Mouse (Mus musculus) macrophage (primary cell): Measurements from ENCODE around the gene Yrdc. TPM values are rescaled to one million over a fixed set of nuclear protein-coding genes. Genes with fewer than 3 reads are reported as not detected.
A peak's percentile ranks its signal among the peaks of the same experiment; 100 is the strongest.

Source experiments
- H3K27ac ChIP-seq: fragments of 350-480 bp; formaldehyde crosslinking; 2 replicates; pipeline ENCODE4 v1.9.0; 2021
- H3K36me3 ChIP-seq: fragments of 350-480 bp; formaldehyde crosslinking; 2 replicates; pipeline ENCODE4 v1.9.0; 2021; ENCODE audit errors: inconsistent target
- H3K4me3 ChIP-seq: fragments of 350-480 bp; formaldehyde crosslinking; 2 replicates; pipeline ENCODE4 v1.9.0; 2021; ENCODE audit errors: inconsistent target
- H3K79me2 ChIP-seq: fragments of 350-480 bp; formaldehyde crosslinking; 2 replicates; pipeline ENCODE4 v1.9.0; 2021; ENCODE audit errors: inconsistent target
- WGBS: methylation state at CpG from one replicate; pipeline ENCODE4 v1.1.7; 2026; ENCODE audit warnings: inconsistent platforms; ENCODE audit not compliant: missing documents; 5-methylcytosine and 5-hydroxymethylcytosine counted together
- polyA plus RNA-seq: library from polyadenylated mRNA; stranded (reverse); fragments of 250-400 nt; gene quantifications from 3 replicates; pipeline ENCODE4 v1.2.4, GENCODE M21; 2018; ENCODE audit warnings: inconsistent platforms
- total RNA-seq, 78 experiments: library from RNA; depleted of rRNA; stranded (reverse); fragments of 250-400 nt; gene quantifications; 1 replicate in 9 of 78; 2 replicates in 24 of 78; 3 replicates in 43 of 78; 4 replicates in 2 of 78; pipeline ENCODE4 v1.2.4; 2018; ENCODE audit warnings: inconsistent platforms in 56 of 78

Gene Yrdc
- total RNA-seq (2018; cell fraction: chromatin; rRNA removed): 10 to 100 TPM; 20.4 to 53.0 (median 32.5) TPM
- total RNA-seq (2018; cell fraction: cytosol; rRNA removed): 10 to 100 TPM; 19.0 to 36.7 (median 26.0) TPM
- total RNA-seq (2018; cell fraction: nucleus; rRNA removed): 10 to 100 TPM; 32.1 to 54.5 (median 41.1) TPM
- 12.5 to 25.5 TPM (median 17.8 TPM) in 3 replicates for polyA plus RNA-seq

- Histone ChIP-seq H3K79me2 (peaks cover 34% of the 10 kb centered on the region), H3K36me3 (peaks cover 20% of the 10 kb centered on the region), H3K4me3 (peak within 1 kb of the TSS; percentile 76), H3K27ac (peak within 1 kb of the TSS; percentile 37)
- under 1% methylated on average over 68 of the region's 90 CpGs for WGBS
These were observed at the start of gene Yrdc for GRCm38 (mm10) chr4:124850261-124850913. Yrdc (plus strand) TSS chr4:124850679.

GRCm38 (mm10) chr4:124801552-124802308, 48.7 kb upstream of the Yrdc start, which contains the start of gene Mtf1:
Mtf1 (plus strand) TSS chr4:124802104.
- 6% methylated on average over 21 of the region's 21 CpGs for WGBS
- H3K79me2 ChIP-seq: peaks cover 44% of the 10 kb centered on the region
- peak within 1 kb of the TSS; percentile 87 for H3K27ac ChIP-seq
- peak within 1 kb of the TSS; percentile 100 for H3K4me3 ChIP-seq
- H3K36me3 ChIP-seq: peaks cover 45% of the 10 kb centered on the region

- under 1% methylated on average over 49 of the region's 53 CpGs for WGBS
- peaks cover 49% of the 10 kb centered on the region for H3K36me3 ChIP-seq
- peak overlapping the region; percentile 100 for H3K4me3 ChIP-seq
These were observed 47.9 kb upstream of the Yrdc start for GRCm38 (mm10) chr4:124802309-124803260.

GRCm38 (mm10) chr4:124803406-124803805, 47.1 kb upstream of the Yrdc start:
- H3K36me3 ChIP-seq: peaks cover 41% of the 10 kb centered on the region; the same call in 1 of the 2 replicates
- 44% methylated on average over 6 of the region's 6 CpGs for WGBS

More at GRCm38 (mm10) chr4:124802309-124803260, 47.9 kb upstream of the Yrdc start:
- H3K79me2 ChIP-seq: peaks cover 52% of the 10 kb centered on the region
- peak overlapping the region; percentile 87 for H3K27ac ChIP-seq

DNA sequence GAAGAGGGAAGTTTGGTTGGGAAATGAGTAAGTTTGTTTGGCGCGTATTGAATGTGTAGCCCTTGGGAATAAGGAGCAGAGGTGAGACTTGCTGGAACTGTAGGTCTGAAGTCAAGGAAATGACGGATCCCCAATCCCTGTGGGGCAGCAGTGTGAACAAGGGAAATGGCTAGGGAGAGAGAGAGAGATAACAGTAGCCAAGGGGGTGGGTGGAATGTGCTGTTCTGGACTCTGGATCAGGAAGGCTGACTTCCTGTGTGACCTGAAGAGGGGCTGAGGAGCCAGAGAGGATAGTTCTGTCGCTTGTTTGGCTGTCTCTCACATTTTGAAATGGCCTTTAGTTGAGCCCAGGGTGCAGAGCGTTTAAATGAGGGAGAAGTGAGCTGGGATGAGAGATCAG, 42.0 kb upstream of the Yrdc start:
- no peak overlapping the region for H3K4me3 ChIP-seq
- no peak overlapping the region for H3K27ac ChIP-seq
- 52% methylated on average over 5 of the region's 5 CpGs for WGBS
- H3K79me2 ChIP-seq: peaks cover 100% of the 10 kb centered on the region
- H3K36me3 ChIP-seq: peaks cover 25% of the 10 kb centered on the region; the same call in 1 of the 2 replicates

More at GRCm38 (mm10) chr4:124803406-124803805, 47.1 kb upstream of the Yrdc start:
- peaks cover 61% of the 10 kb centered on the region for H3K79me2 ChIP-seq
- H3K27ac ChIP-seq: no peak overlapping the region
- H3K4me3 ChIP-seq: peak overlapping the region; percentile 100

DNA sequence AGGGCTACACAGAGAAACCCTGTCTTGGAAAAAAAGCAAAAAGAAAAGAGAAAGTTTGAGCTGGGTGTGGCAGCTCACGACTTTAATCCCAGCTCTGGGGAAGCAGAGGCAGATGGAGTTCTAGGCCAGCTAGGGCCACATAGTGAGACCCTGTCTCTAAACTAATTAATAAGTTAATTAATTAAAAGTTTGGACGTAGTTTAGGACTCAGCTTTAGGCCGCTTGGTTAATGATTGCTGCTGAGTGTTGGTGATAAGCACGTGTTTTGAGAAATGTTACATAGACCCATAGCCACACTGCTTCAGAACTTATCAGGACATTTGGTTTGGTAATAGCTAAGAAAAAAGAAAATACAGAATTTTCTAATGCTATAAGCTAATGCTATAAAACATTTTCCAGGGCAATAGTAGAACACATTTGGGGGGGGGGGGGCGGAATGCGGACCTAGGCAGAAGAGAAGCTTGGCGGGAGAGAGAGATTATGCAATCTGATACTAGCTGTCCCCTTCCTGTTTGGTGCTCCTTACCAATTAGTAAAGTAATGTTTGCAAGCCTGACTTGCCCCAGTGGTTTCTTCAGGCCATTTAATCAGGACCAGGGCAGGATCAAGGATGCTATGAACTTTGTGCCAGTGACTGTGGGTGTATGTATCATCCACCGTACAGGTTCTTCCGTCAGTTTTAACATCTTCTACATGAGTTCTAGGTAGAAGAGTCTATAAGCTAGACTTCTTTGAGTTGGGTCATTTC, 41.2 kb upstream of the Yrdc start:
- H3K27ac ChIP-seq: no peak overlapping the region
- H3K4me3 ChIP-seq: no peak overlapping the region
- peaks cover 100% of the 10 kb centered on the region for H3K79me2 ChIP-seq
- WGBS: 80% methylated on average over 6 of the region's 9 CpGs
- peaks cover 25% of the 10 kb centered on the region; the same call in 1 of the 2 replicates for H3K36me3 ChIP-seq

DNA sequence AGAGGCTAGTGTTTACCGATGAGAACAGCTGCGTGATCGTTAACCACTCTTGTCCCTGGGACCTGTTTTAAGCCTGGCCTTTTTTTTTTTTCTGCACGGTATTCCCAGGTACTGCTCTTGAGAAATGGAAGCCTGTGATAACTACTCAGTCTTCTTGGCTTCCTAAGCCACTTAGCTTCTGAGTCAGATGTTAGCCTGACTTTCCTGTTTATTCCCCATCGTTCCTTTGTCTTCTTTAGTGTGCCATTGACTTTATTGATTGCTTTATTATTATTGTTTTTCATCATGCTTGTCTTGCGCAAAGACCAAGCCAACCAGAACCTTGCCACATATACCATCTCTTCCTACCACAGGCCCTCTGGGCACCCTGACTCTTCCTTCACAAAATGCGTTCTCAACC, 40.4 kb upstream of the Yrdc start:
- Histone ChIP-seq H3K36me3 (peaks cover 19% of the 10 kb centered on the region; the same call in 1 of the 2 replicates), H3K27ac (no peak overlapping the region), H3K79me2 (peaks cover 99% of the 10 kb centered on the region), H3K4me3 (no peak overlapping the region)
- whole genome bisulfite sequencing: 87% methylated on average over 7 of the region's 7 CpGs

- Histone ChIP-seq H3K27ac (no peak overlapping the region), H3K4me3 (no peak overlapping the region), H3K79me2 (peaks cover 99% of the 10 kb centered on the region), H3K36me3 (peaks cover 11% of the 10 kb centered on the region; the same call in 1 of the 2 replicates)
- WGBS: 95% methylated on average over 9 of the region's 9 CpGs
These were observed 39.0 kb upstream of the Yrdc start for GRCm38 (mm10) chr4:124811347-124811975.

DNA sequence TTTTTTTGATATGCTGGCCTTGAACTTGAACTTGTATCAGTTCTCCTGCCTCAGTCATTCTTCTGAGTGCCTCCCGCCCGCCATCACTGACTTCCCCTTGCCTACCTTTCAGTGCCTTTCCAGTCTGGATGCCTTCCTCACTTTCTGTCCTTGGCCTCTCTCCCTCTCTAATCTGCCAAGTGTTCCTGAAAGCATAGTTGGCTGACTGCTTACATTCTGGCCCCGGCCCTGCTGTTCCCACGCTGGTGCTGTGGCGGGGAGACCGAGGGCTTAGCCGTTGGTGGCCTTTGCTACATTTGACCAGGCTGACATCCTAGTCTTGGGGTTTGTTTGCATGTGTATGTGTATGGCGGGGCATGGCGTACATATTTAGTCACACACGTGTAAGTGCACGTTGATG, 34.6 kb upstream of the Yrdc start:
- WGBS: 98% methylated on average over 11 of the region's 11 CpGs
- Histone ChIP-seq H3K4me3 (no peak overlapping the region), H3K36me3 (peaks cover 14% of the 10 kb centered on the region; the same call in 1 of the 2 replicates), H3K27ac (no peak overlapping the region), H3K79me2 (peaks cover 95% of the 10 kb centered on the region)

GRCm38 (mm10) chr4:124817803-124818202, 32.7 kb upstream of the Yrdc start:
- WGBS: 63% methylated on average over 6 of the region's 6 CpGs
- Histone ChIP-seq H3K79me2 (peaks cover 76% of the 10 kb centered on the region), H3K36me3 (peaks cover 29% of the 10 kb centered on the region; the same call in 1 of the 2 replicates), H3K4me3 (no peak overlapping the region), H3K27ac (no peak overlapping the region)

DNA sequence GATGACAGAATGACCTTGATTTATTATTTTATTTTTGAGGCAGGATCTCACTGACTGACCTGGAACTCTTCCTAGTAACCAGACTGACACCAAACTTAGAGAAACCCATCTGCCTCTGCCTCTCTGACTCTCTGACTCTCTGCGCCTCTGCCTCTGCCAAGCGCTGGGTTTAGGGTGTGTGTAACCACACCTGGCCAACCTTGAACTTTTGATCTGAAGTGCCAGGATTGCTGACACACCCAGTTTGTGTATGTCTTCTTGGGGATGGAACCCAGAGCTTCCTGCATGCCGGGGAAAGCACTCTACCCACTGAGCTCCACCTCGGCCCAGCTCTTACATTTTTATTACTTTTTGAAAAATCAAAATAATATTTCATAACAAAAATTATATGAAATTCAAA, 31.6 kb upstream of the Yrdc start:
- Histone ChIP-seq H3K36me3 (peaks cover 39% of the 10 kb centered on the region; the same call in 1 of the 2 replicates), H3K27ac (no peak overlapping the region), H3K4me3 (no peak overlapping the region), H3K79me2 (peaks cover 66% of the 10 kb centered on the region)
- 92% methylated on average over 4 of the region's 4 CpGs for whole genome bisulfite sequencing

DNA sequence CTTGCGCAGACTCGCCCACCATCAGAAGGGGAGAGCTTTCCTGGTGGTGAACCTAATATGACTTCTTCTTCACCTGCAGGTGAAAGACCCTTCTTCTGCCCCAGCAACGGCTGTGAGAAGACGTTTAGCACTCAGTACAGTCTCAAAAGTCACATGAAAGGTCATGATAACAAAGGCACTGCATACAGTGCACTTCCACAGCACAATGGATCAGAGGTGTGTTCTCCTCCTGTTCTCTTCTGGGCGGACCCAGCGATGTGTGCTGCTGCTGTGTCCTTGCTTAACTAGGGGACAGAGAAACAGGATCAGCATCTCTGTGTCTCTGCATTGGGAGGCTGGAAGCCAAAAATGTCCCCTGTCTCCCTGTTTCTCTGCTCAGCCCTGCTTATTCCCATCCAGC, 25.5 kb upstream of the Yrdc start:
- WGBS: 96% methylated on average over 6 of the region's 6 CpGs
- Histone ChIP-seq H3K36me3 (peaks cover 72% of the 10 kb centered on the region), H3K4me3 (no peak overlapping the region)

More for the DNA sequence above, 25.5 kb upstream of the Yrdc start:
- Histone ChIP-seq H3K79me2 (peaks cover 6% of the 10 kb centered on the region; the same call in 1 of the 2 replicates), H3K27ac (no peak overlapping the region)
